Mouse (Mus musculus) hindbrain, embryonic 12.5 days (tissue): ENCODE data around the gene Abca17. TPM values are rescaled to one million over a fixed set of nuclear protein-coding genes. Genes with fewer than 3 reads are reported as not detected.

Experiments
- ATAC-seq: fragments of 200-750 bp; cut with Nextera tagmentation; 2 replicates; pipeline ENCODE4 v1.8.0; 2017; ENCODE audit warnings: moderate TSS enrichment; ENCODE audit not compliant: low FRiP score
- H3K27ac ChIP-seq: fragments of 300-500 bp; sonication (generic); 2 replicates; pipeline ENCODE4 v1.5.1; 2016; ENCODE audit warnings: mild to moderate bottlenecking
- H3K27me3 ChIP-seq: fragments of 300-500 bp; sonication (generic); 2 replicates; pipeline ENCODE4 v1.6.1; 2016; ENCODE audit warnings: mild to moderate bottlenecking
- H3K36me3 ChIP-seq: fragments of 300-500 bp; sonication (generic); 2 replicates; pipeline ENCODE4 v1.6.1; 2016; ENCODE audit warnings: mild to moderate bottlenecking
- H3K4me1 ChIP-seq: fragments of 300-500 bp; sonication (generic); 2 replicates; pipeline ENCODE4 v1.6.1; 2016
- H3K4me2 ChIP-seq: fragments of 300-500 bp; sonication (generic); replicated peaks from 2 replicates; pipeline ENCODE4 v1.6.1; 2016; ENCODE audit warnings: mild to moderate bottlenecking
- H3K4me3 ChIP-seq: fragments of 300-500 bp; sonication (generic); 2 replicates; pipeline ENCODE4 v1.5.1; 2016; ENCODE audit warnings: mild to moderate bottlenecking
- H3K9ac ChIP-seq: fragments of 300-500 bp; sonication (generic); 2 replicates; pipeline ENCODE4 v1.6.1; 2016; ENCODE audit warnings: mild to moderate bottlenecking, moderate library complexity
- H3K9me3 ChIP-seq: fragments of 300-500 bp; sonication (generic); replicated peaks from 2 replicates; pipeline ENCODE4 v1.6.1; 2016; ENCODE audit warnings: mild to moderate bottlenecking
- whole genome bisulfite sequencing: fragments of 180-500 bp; shearing (Covaris S2); methylation state at CpG from one replicate; pipeline ENCODE4 v1.1.7; 2016; 5-methylcytosine and 5-hydroxymethylcytosine counted together
- polyA plus RNA-seq: library from polyadenylated mRNA; unstranded; fragments of >200 nt; fragmentation: Nextera tagmentation; extraction: Ambion mirVana; gene quantifications from 2 replicates; pipeline ENCODE4 v1.2.1, GENCODE M21; 2016

Abca17 gene
- polyA plus RNA-seq, 1 experiment from 2014 or later: 0.15 TPM

GRCm38 (mm10) chr17:24327656-24328055 is 23.2 kb downstream of the Abca17 start:
- no peaks in the 10 kb centered on the region for H3K27me3 ChIP-seq
- no peak overlapping the region for H3K4me2 ChIP-seq
- H3K4me1 ChIP-seq: no peaks in the 10 kb centered on the region
- H3K27ac ChIP-seq: no peak overlapping the region
- ATAC-seq: no peak
- H3K4me3 ChIP-seq: no peak overlapping the region
- no peak overlapping the region for H3K9ac ChIP-seq
- no peaks in the 10 kb centered on the region for H3K36me3 ChIP-seq
- 88% methylated on average over 7 of the region's 7 CpGs for WGBS
- H3K9me3 ChIP-seq: no peaks in the 10 kb centered on the region

DNA sequence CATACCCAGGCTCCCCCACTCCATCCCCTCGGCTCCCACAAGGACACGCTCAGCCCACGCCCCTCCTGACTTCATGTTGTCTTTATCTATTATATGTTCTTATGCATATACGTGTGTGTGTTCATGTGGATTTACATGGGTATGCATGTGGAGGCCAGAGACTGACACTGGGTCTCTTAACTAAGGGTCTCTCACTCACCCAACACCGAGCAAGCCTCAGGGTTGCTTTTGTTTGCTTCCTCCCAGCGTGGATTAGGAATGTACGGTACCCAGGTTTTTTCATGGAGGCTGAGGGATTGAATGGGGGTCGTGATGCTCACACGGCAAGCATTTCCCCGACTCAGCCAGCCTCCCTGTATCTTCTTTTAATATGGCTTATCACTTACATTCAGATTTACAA is 25.8 kb downstream of the Abca17 start:
- Histone ChIP-seq H3K9me3 (0 out of 2 replicates have a peak, but pooled peaks cover 4% of the 10 kb centered on the region), H3K27me3 (no peaks in the 10 kb centered on the region), H3K27ac (no peak overlapping the region), H3K36me3 (no peaks in the 10 kb centered on the region), H3K9ac (no peak overlapping the region), H3K4me3 (no peak overlapping the region), H3K4me2 (no peak overlapping the region), H3K4me1 (no peaks in the 10 kb centered on the region)
- no peak for ATAC-seq
- 86% methylated on average over 10 of the region's 10 CpGs for WGBS

GRCm38 (mm10) chr17:24320826-24321225 is 30.0 kb downstream of the Abca17 start:
- H3K9me3 ChIP-seq: 0 out of 2 replicates have a peak, but pooled peaks cover 11% of the 10 kb centered on the region
- no peak overlapping the region for H3K9ac ChIP-seq
- no peak overlapping the region for H3K27ac ChIP-seq
- WGBS: 90% methylated on average over 3 of the region's 3 CpGs
- H3K4me2 ChIP-seq: no peak overlapping the region
- H3K27me3 ChIP-seq: no peaks in the 10 kb centered on the region
- H3K36me3 ChIP-seq: no peaks in the 10 kb centered on the region
- H3K4me3 ChIP-seq: no peak overlapping the region
- ATAC-seq: no peak
- H3K4me1 ChIP-seq: no peaks in the 10 kb centered on the region

DNA sequence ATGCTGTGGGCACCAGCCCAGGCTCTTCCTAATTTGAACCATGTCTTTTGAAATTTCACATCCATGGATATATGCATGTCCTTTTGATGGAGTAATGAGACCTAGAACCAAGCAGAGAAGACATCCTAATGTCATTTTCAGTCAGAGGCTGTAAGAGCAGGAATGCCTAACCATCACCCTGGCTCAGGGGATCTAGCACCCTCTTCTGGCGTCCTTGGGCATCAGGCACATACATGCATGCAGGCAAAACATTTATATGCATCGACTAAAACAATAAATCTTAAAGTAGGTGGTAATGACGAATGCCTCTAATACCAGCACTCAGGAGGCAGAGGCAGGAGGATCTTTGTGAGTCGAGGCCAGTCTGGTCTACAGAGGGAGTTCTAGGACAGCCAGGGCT is 43.4 kb downstream of the Abca17 start:
- WGBS: 52% methylated on average over 4 of the region's 4 CpGs

GRCm38 (mm10) chr17:24300651-24301050 is 50.2 kb downstream of the Abca17 start:
- H3K36me3 ChIP-seq: no peaks in the 10 kb centered on the region
- H3K4me1 ChIP-seq: no peaks in the 10 kb centered on the region
- H3K9me3 ChIP-seq: no peaks in the 10 kb centered on the region
- H3K27ac ChIP-seq: no peak overlapping the region
- 86% methylated on average over 4 of the region's 4 CpGs for WGBS
- no peaks in the 10 kb centered on the region for H3K27me3 ChIP-seq
- no peak for ATAC-seq
- H3K4me3 ChIP-seq: no peak overlapping the region
- no peak overlapping the region for H3K4me2 ChIP-seq
- H3K9ac ChIP-seq: no peak overlapping the region

More for the DNA sequence above, 43.4 kb downstream of the Abca17 start:
- Histone ChIP-seq H3K4me3 (no peak overlapping the region), H3K27me3 (no peaks in the 10 kb centered on the region), H3K9ac (no peak overlapping the region), H3K27ac (no peak overlapping the region), H3K4me2 (no peak overlapping the region), H3K36me3 (no peaks in the 10 kb centered on the region), H3K9me3 (no peaks in the 10 kb centered on the region), H3K4me1 (no peaks in the 10 kb centered on the region)
- no peak for ATAC-seq

- H3K9ac ChIP-seq: no peak overlapping the region
- no peaks in the 10 kb centered on the region for H3K9me3 ChIP-seq
- H3K4me1 ChIP-seq: no peaks in the 10 kb centered on the region
- 82% methylated on average over 5 of the region's 5 CpGs for WGBS
- H3K4me3 ChIP-seq: no peak overlapping the region
- no peak overlapping the region for H3K27ac ChIP-seq
- ATAC-seq: no peak
- no peak overlapping the region for H3K4me2 ChIP-seq
- H3K36me3 ChIP-seq: no peaks in the 10 kb centered on the region
- H3K27me3 ChIP-seq: no peaks in the 10 kb centered on the region
Measured at GRCm38 (mm10) chr17:24289338-24289737, 61.5 kb downstream of the Abca17 start.

- H3K27ac ChIP-seq: no peak overlapping the region
- no peak overlapping the region for H3K9ac ChIP-seq
- no peaks in the 10 kb centered on the region for H3K27me3 ChIP-seq
- H3K4me3 ChIP-seq: no peak overlapping the region
- no peaks in the 10 kb centered on the region for H3K4me1 ChIP-seq
- H3K36me3 ChIP-seq: no peaks in the 10 kb centered on the region
- WGBS: 88% methylated on average over 9 of the region's 9 CpGs
- H3K4me2 ChIP-seq: no peak overlapping the region
- ATAC-seq: no peak
- no peaks in the 10 kb centered on the region for H3K9me3 ChIP-seq
Measured at GRCm38 (mm10) chr17:24288477-24288876, 62.4 kb downstream of the Abca17 start.

GRCm38 (mm10) chr17:24285680-24286079 is 65.2 kb downstream of the Abca17 start:
- no peak for ATAC-seq
- Histone ChIP-seq H3K27ac (no peak overlapping the region), H3K4me2 (no peak overlapping the region), H3K4me3 (no peak overlapping the region), H3K27me3 (no peaks in the 10 kb centered on the region), H3K9ac (no peak overlapping the region), H3K9me3 (no peaks in the 10 kb centered on the region), H3K36me3 (no peaks in the 10 kb centered on the region), H3K4me1 (no peaks in the 10 kb centered on the region)
- 74% methylated on average over 3 of the region's 3 CpGs for WGBS

DNA sequence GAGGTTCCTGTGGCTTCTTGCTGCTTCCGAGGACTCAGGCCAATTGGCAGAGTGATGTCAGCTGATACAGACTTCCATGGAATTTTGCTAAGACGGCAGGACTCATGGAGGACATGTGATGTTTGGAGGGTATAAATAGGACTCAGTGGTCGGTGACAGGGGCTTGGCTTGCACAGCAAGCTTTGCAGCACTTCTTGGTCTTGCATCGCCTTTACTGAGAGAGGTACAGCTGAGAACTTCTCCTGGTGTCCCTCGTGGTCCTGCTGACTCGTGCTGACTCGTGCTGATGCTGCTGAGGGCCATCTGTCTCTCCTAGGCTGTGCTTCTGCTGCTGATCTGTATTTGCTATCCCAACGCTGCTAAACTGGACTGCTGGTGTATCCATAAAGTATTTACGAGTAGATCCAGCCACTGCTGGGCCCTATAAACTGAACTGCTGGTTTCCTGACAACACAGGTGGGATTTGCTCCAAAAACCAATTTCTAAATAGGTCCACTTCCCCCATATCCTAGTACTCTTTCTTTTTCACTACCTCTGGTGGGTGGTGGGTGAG is 67.5 kb downstream of the Abca17 start:
- Histone ChIP-seq H3K36me3 (no peaks in the 10 kb centered on the region), H3K27ac (no peak overlapping the region), H3K27me3 (no peaks in the 10 kb centered on the region), H3K9me3 (no peaks in the 10 kb centered on the region), H3K9ac (no peak overlapping the region), H3K4me1 (no peaks in the 10 kb centered on the region), H3K4me3 (no peak overlapping the region), H3K4me2 (no peak overlapping the region)
- ATAC-seq: no peak
- 76% methylated on average over 9 of the region's 9 CpGs for WGBS

DNA sequence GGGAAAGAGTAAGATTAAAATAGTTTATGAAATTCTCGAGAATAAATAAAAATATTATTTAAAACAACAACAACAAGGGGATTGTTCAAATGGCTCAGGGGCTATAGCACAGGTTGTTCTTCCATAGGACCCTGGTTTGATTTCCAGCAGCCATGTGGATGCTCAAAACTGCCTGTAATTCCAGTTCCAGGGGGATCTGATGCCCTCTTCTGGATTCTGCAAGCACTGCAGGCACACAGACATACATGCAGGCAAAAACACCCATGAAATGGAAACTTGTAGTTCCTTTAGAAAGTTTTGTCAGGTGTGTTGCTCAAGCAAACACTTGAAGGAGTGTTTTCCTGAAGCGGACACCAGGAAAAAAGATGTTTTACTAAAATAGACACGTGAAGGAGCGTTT is 68.2 kb downstream of the Abca17 start:
- 74% methylated on average over 4 of the region's 4 CpGs for WGBS
- Histone ChIP-seq H3K27ac (no peak overlapping the region), H3K4me2 (no peak overlapping the region), H3K9ac (no peak overlapping the region), H3K4me3 (no peak overlapping the region), H3K27me3 (no peaks in the 10 kb centered on the region), H3K9me3 (no peaks in the 10 kb centered on the region), H3K4me1 (no peaks in the 10 kb centered on the region), H3K36me3 (no peaks in the 10 kb centered on the region)
- ATAC-seq: no peak

DNA sequence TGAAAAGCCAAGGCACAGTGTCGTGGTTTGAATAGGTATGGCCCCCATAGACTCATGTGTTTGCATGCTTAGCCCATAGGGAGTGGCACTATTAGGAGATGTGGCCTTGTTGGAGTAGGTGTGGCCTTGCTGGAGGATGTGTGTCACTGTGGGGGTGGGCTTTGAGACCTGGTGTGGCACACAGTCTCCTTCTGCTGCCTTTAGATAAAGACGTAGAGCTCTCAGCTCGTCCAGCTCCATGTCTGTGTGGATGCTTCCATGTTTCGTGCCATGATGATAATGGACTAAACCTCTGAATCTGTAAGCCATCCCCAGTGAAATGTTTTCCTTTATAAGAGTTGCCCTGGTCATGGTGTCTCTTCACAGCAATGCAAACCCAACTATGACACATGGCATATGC is 71.0 kb downstream of the Abca17 start:
- Histone ChIP-seq H3K9me3 (no peaks in the 10 kb centered on the region), H3K27me3 (no peaks in the 10 kb centered on the region), H3K4me1 (no peaks in the 10 kb centered on the region), H3K36me3 (no peaks in the 10 kb centered on the region), H3K9ac (no peak overlapping the region), H3K4me2 (no peak overlapping the region), H3K27ac (no peak overlapping the region), H3K4me3 (no peak overlapping the region)
- WGBS: 83% methylated on average over 4 of the region's 4 CpGs
- no peak for ATAC-seq

DNA sequence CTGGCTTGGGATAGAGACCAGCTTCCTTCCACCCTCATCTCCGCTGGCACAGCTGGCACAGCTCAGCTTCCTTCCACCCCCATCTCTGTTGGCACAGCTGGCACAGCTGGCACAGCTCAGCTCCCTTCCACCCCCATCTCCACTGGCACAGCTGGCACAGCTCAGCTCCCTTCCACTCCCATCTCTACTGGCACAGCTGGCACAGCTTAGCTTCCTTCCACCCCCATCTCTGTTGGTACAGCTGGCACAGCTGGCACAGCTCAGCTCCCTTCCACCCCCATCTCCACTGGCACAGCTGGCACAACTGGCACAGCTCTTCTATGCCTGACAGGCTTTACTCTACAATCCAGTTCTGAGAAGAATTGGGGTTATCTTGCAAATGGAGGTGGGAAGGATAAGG is 83.7 kb downstream of the Abca17 start:
- Histone ChIP-seq H3K27me3 (no peaks in the 10 kb centered on the region), H3K27ac (no peak overlapping the region), H3K9ac (no peak overlapping the region), H3K9me3 (0 out of 2 replicates have a peak, but pooled peaks cover 3% of the 10 kb centered on the region), H3K4me2 (no peak overlapping the region), H3K4me1 (no peaks in the 10 kb centered on the region), H3K4me3 (no peak overlapping the region), H3K36me3 (no peaks in the 10 kb centered on the region)
- 88% methylated on average over 1 of the region's 1 CpGs for WGBS
- no peak for ATAC-seq

DNA sequence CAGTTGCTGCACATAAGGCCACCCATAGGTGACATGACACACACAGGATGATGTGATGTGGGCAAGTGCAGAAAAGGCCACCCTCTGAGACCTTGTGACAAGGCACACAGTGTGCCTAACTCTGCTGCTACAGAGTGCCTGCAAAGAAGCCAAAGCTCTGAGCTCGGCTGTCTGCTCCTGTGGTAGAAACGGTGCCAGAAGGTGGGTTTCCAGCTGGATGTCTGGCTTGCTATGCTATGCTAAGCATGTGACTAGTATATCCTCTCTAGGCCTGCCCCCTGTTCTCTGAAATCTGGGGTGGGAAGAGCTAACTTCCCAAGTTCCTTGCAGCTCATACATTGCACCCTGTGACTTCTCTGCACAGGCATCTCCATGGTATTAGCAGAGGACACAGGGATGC is 86.1 kb downstream of the Abca17 start:
- no peaks in the 10 kb centered on the region for H3K4me1 ChIP-seq
- no peak overlapping the region for H3K27ac ChIP-seq
- H3K27me3 ChIP-seq: no peaks in the 10 kb centered on the region
- no peak for ATAC-seq
- H3K9ac ChIP-seq: no peak overlapping the region
- no peaks in the 10 kb centered on the region for H3K36me3 ChIP-seq
- H3K9me3 ChIP-seq: 0 out of 2 replicates have a peak, but pooled peaks cover 3% of the 10 kb centered on the region
- 85% methylated on average over 2 of the region's 2 CpGs for WGBS
- no peak overlapping the region for H3K4me3 ChIP-seq
- no peak overlapping the region for H3K4me2 ChIP-seq
